Mouse (Mus musculus) limb, embryonic 11.5 days (tissue): ENCODE measurements at regions not wholly inside any gene's neighbourhood (a gene's known extent, or its start where the extent isn't known, plus 50 kb on each side); places are given as distances from the start of the nearest gene placed in this dataset.
A peak's percentile ranks its signal among the peaks of the same experiment; 100 is the strongest.

Source experiments
- ATAC-seq: fragments of 200-750 bp; cut with Nextera tagmentation; 2 replicates; pipeline ENCODE4 v1.8.0; 2017; ENCODE audit warnings: low read depth; ENCODE audit not compliant: insufficient number of reproducible peaks, low FRiP score, low TSS enrichment
- DNase-seq: peaks from one replicate; pipeline ENCODE4 v3.0.0-alpha.2; 2015; ENCODE audit warnings: low spot score
- H3K27ac ChIP-seq: fragments of 300-500 bp; sonication (generic); replicated peaks from 2 replicates; pipeline ENCODE4 v1.5.1; 2014; ENCODE audit warnings: low read depth, mild to moderate bottlenecking, low read length
- H3K27me3 ChIP-seq: fragments of 300-500 bp; sonication (generic); 2 replicates; pipeline ENCODE4 v1.6.1; 2014; ENCODE audit warnings: mild to moderate bottlenecking, low read length, mixed read lengths; ENCODE audit not compliant: control insufficient read depth, insufficient read depth
- H3K36me3 ChIP-seq: fragments of 300-500 bp; sonication (generic); 2 replicates; pipeline ENCODE4 v1.6.1; 2014; ENCODE audit warnings: mild to moderate bottlenecking, low read length, moderate library complexity, mixed read lengths; ENCODE audit not compliant: control insufficient read depth, insufficient read depth
- H3K4me1 ChIP-seq: fragments of 300-500 bp; sonication (generic); 2 replicates; pipeline ENCODE4 v1.6.1; 2014; ENCODE audit warnings: low read length, mixed read lengths; ENCODE audit not compliant: control insufficient read depth, insufficient read depth
- H3K4me2 ChIP-seq: fragments of 300-500 bp; sonication (generic); 2 replicates; pipeline ENCODE4 v1.6.1; 2014; ENCODE audit warnings: low read depth, mild to moderate bottlenecking, moderate library complexity; ENCODE audit not compliant: severe bottlenecking
- H3K4me3 ChIP-seq: fragments of 300-500 bp; sonication (generic); 2 replicates; pipeline ENCODE4 v1.5.1; 2014; ENCODE audit warnings: low read depth, low read length
- H3K9ac ChIP-seq: fragments of 300-500 bp; sonication (generic); 2 replicates; pipeline ENCODE4 v1.6.1; 2014; ENCODE audit warnings: mild to moderate bottlenecking, low read length
- H3K9me3 ChIP-seq: fragments of 300-500 bp; sonication (generic); 2 replicates; pipeline ENCODE4 v1.6.1; 2016; ENCODE audit warnings: low read length; ENCODE audit not compliant: control insufficient read depth
- WGBS: fragments of 180-500 bp; shearing (Covaris S2); extraction: QIAGEN DNeasy Blood & Tissue Kit; methylation state at CpG from one replicate; pipeline ENCODE4 v1.1.7; 2014; 5-methylcytosine and 5-hydroxymethylcytosine counted together

GRCm38 (mm10) chr9:102423465-102423918, 69.0 kb upstream of the Ephb1 start:
- peak overlapping the region; percentile 34; the same call in 1 of the 2 replicates for H3K4me2 ChIP-seq
- peaks cover 18% of the 10 kb centered on the region for H3K4me1 ChIP-seq
- peak overlapping the region; percentile 56 for H3K9ac ChIP-seq
- 11% methylated on average over 9 of the region's 9 CpGs for WGBS
- H3K36me3 ChIP-seq = no peaks in the 10 kb centered on the region
- H3K4me3 ChIP-seq = 0 out of 2 replicates have a peak overlapping the region, but pooled peaks have one; percentile 3
- DNase-seq (peak; percentile 54), ATAC-seq (no peak)
- H3K27ac ChIP-seq = peak overlapping the region; percentile 86
- peaks cover 5% of the 10 kb centered on the region; the same call in 1 of the 2 replicates for H3K27me3 ChIP-seq
- H3K9me3 ChIP-seq = no peaks in the 10 kb centered on the region

GRCm38 (mm10) chr9:102421826-102422225, 67.3 kb upstream of the Ephb1 start:
- Histone ChIP-seq H3K4me3 (no peak overlapping the region), H3K4me2 (no peak overlapping the region), H3K9me3 (peaks cover 1% of the 10 kb centered on the region; the same call in 1 of the 2 replicates), H3K9ac (no peak overlapping the region), H3K27me3 (no peaks in the 10 kb centered on the region), H3K27ac (no peak overlapping the region), H3K4me1 (peaks cover 18% of the 10 kb centered on the region), H3K36me3 (no peaks in the 10 kb centered on the region)
- DNase-seq (no peak), ATAC-seq (no peak)
- WGBS = 86% methylated on average over 3 of the region's 3 CpGs

DNA sequence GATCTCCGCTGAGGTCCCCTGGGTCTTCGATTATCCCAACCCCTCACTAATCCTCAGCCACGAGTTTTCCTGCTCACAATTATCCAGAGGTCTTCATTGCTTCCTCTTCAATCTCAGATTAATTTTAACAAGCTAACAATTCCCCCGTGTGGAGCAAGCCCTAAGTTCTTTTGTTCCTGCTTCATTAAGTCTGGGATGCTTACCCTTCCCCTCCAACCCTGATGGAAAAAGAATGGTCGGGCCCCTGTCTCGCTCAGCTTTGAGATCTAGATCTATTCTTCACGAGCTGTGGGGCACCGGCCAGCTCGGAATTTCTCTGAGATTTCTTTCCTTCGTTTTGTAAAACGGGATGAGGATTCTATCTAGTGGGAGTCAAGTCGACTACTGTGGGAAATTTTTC, 65.7 kb upstream of the Ephb1 start:
- WGBS = 39% methylated on average over 12 of the region's 12 CpGs
- H3K9me3 ChIP-seq = peaks cover 4% of the 10 kb centered on the region; the same call in 1 of the 2 replicates
- no peak overlapping the region for H3K9ac ChIP-seq
- DNase-seq (no peak), ATAC-seq (no peak)
- peaks cover 18% of the 10 kb centered on the region for H3K4me1 ChIP-seq
- no peaks in the 10 kb centered on the region for H3K36me3 ChIP-seq
- no peak overlapping the region for H3K4me2 ChIP-seq
- H3K4me3 ChIP-seq = no peak overlapping the region
- no peaks in the 10 kb centered on the region for H3K27me3 ChIP-seq
- no peak overlapping the region for H3K27ac ChIP-seq

- Histone ChIP-seq H3K36me3 (no peaks in the 10 kb centered on the region), H3K4me2 (no peak overlapping the region), H3K9me3 (peaks cover 4% of the 10 kb centered on the region; the same call in 1 of the 2 replicates), H3K27me3 (no peaks in the 10 kb centered on the region), H3K4me1 (no peaks in the 10 kb centered on the region), H3K4me3 (no peak overlapping the region), H3K9ac (no peak overlapping the region), H3K27ac (no peak overlapping the region)
- ATAC-seq = no peak
- DNase-seq = no peak
- WGBS = 65% methylated on average over 2 of the region's 2 CpGs
These were observed 59.1 kb upstream of the Ephb1 start for GRCm38 (mm10) chr9:102413631-102414030.

GRCm38 (mm10) chr9:102410666-102411065, 56.2 kb upstream of the Ephb1 start:
- Histone ChIP-seq H3K36me3 (no peaks in the 10 kb centered on the region), H3K4me3 (no peak overlapping the region), H3K27me3 (no peaks in the 10 kb centered on the region), H3K9me3 (no peaks in the 10 kb centered on the region), H3K9ac (no peak overlapping the region), H3K4me2 (no peak overlapping the region), H3K27ac (no peak overlapping the region), H3K4me1 (no peaks in the 10 kb centered on the region)
- no peak for ATAC-seq
- no peak for DNase-seq
- 94% methylated on average over 10 of the region's 10 CpGs for WGBS

GRCm38 (mm10) chr9:102406017-102406416, 51.5 kb upstream of the Ephb1 start:
- no peaks in the 10 kb centered on the region for H3K27me3 ChIP-seq

More at GRCm38 (mm10) chr9:102406017-102406416, 51.5 kb upstream of the Ephb1 start:
- Histone ChIP-seq H3K27ac (no peak overlapping the region), H3K9me3 (no peaks in the 10 kb centered on the region), H3K4me2 (no peak overlapping the region), H3K4me1 (no peaks in the 10 kb centered on the region), H3K4me3 (no peak overlapping the region), H3K36me3 (no peaks in the 10 kb centered on the region), H3K9ac (no peak overlapping the region)
- no peak for ATAC-seq
- whole genome bisulfite sequencing = 35% methylated on average over 8 of the region's 8 CpGs
- no peak for DNase-seq
